Mouse (Mus musculus) limb, embryonic 10.5 days (tissue): ENCODE measurements around the gene Emsy. TPM values are rescaled to one million over a fixed set of nuclear protein-coding genes. Genes with fewer than 3 reads are reported as not detected.

ENCODE experiments used
- DNase-seq: peaks from one replicate; pipeline ENCODE4 v3.0.0-alpha.2; 2017; ENCODE audit warnings: low spot score
- H3K27ac ChIP-seq: fragments of 300-500 bp; sonication (generic); 2 replicates; pipeline ENCODE4 v1.5.1; 2016; ENCODE audit warnings: mild to moderate bottlenecking
- H3K27me3 ChIP-seq: fragments of 300-500 bp; sonication (generic); 2 replicates; pipeline ENCODE4 v1.6.1; 2016; ENCODE audit warnings: low read depth, mild to moderate bottlenecking; ENCODE audit not compliant: poor library complexity, severe bottlenecking
- H3K36me3 ChIP-seq: fragments of 300-500 bp; sonication (generic); 2 replicates; pipeline ENCODE4 v1.6.1; 2016; ENCODE audit warnings: mild to moderate bottlenecking, moderate library complexity
- H3K4me1 ChIP-seq: fragments of 300-500 bp; sonication (generic); 2 replicates; pipeline ENCODE4 v1.6.1; 2016
- H3K4me3 ChIP-seq: fragments of 300-500 bp; sonication (generic); 2 replicates; pipeline ENCODE4 v1.5.1; 2016; ENCODE audit warnings: mild to moderate bottlenecking, moderate library complexity
- H3K9me3 ChIP-seq: fragments of 300-500 bp; sonication (generic); replicated peaks from 2 replicates; pipeline ENCODE4 v1.6.1; 2016; ENCODE audit warnings: mild to moderate bottlenecking
- WGBS: fragments of 180-500 bp; shearing (Covaris S2); methylation state at CpG from one replicate; pipeline ENCODE4 v1.1.7; 2016; 5-methylcytosine and 5-hydroxymethylcytosine counted together
- polyA plus RNA-seq: library from polyadenylated mRNA; unstranded; fragments of >200 nt; fragmentation: Nextera tagmentation; extraction: Ambion mirVana; gene quantifications from 2 replicates; pipeline ENCODE4 v1.2.1, GENCODE M21; 2016

Gene Emsy
- polyA plus RNA-seq, 1 experiment from 2014 or later: 46.1 TPM

- H3K27ac ChIP-seq: peak overlapping the region; percentile 10; the same call in 1 of the 2 replicates
- 62% methylated on average over 8 of the region's 8 CpGs for WGBS
Observed at GRCm38 (mm10) chr7:98570824-98571505, 85.6 kb downstream of the Emsy start.

GRCm38 (mm10) chr7:98567056-98567455, 89.5 kb downstream of the Emsy start:
- Histone ChIP-seq H3K27ac (no peak overlapping the region), H3K4me3 (no peak overlapping the region), H3K9me3 (no peaks in the 10 kb centered on the region), H3K27me3 (no peaks in the 10 kb centered on the region), H3K4me1 (peaks cover 27% of the 10 kb centered on the region), H3K36me3 (no peaks in the 10 kb centered on the region)
- WGBS: 54% methylated on average over 5 of the region's 5 CpGs
- DNase-seq: no peak

More at GRCm38 (mm10) chr7:98570824-98571505, 85.6 kb downstream of the Emsy start:
- DNase-seq: no peak
- Histone ChIP-seq H3K36me3 (no peaks in the 10 kb centered on the region), H3K4me3 (no peak overlapping the region), H3K4me1 (peaks cover 33% of the 10 kb centered on the region), H3K27me3 (no peaks in the 10 kb centered on the region), H3K9me3 (no peaks in the 10 kb centered on the region)

- no peak overlapping the region for H3K4me3 ChIP-seq
- peaks cover 22% of the 10 kb centered on the region for H3K4me1 ChIP-seq
- peak overlapping the region; percentile 62 for H3K27ac ChIP-seq
- WGBS: 74% methylated on average over 9 of the region's 9 CpGs
- H3K9me3 ChIP-seq: no peaks in the 10 kb centered on the region
- no peak for DNase-seq
- H3K27me3 ChIP-seq: no peaks in the 10 kb centered on the region
- H3K36me3 ChIP-seq: no peaks in the 10 kb centered on the region
Observed at GRCm38 (mm10) chr7:98564607-98565364, 91.8 kb downstream of the Emsy start.

- no peaks in the 10 kb centered on the region for H3K9me3 ChIP-seq
- H3K27me3 ChIP-seq: no peaks in the 10 kb centered on the region
- DNase-seq: no peak
- H3K4me3 ChIP-seq: no peak overlapping the region
- WGBS: 93% methylated on average over 6 of the region's 6 CpGs
- H3K36me3 ChIP-seq: no peaks in the 10 kb centered on the region
- H3K4me1 ChIP-seq: peaks cover 22% of the 10 kb centered on the region
- peak overlapping the region; percentile 62 for H3K27ac ChIP-seq
Observed at GRCm38 (mm10) chr7:98563991-98564390, 92.6 kb downstream of the Emsy start.

GRCm38 (mm10) chr7:98562966-98563365, 93.6 kb downstream of the Emsy start:
- H3K27ac ChIP-seq: no peak overlapping the region
- WGBS: 81% methylated on average over 5 of the region's 5 CpGs
- H3K36me3 ChIP-seq: no peaks in the 10 kb centered on the region
- H3K27me3 ChIP-seq: no peaks in the 10 kb centered on the region
- DNase-seq: no peak
- H3K4me1 ChIP-seq: peaks cover 22% of the 10 kb centered on the region
- no peak overlapping the region for H3K4me3 ChIP-seq
- no peaks in the 10 kb centered on the region for H3K9me3 ChIP-seq

- Histone ChIP-seq H3K27ac (no peak overlapping the region), H3K4me1 (peaks cover 19% of the 10 kb centered on the region), H3K9me3 (no peaks in the 10 kb centered on the region), H3K36me3 (no peaks in the 10 kb centered on the region), H3K27me3 (no peaks in the 10 kb centered on the region), H3K4me3 (no peak overlapping the region)
- DNase-seq: no peak
- WGBS: 88% methylated on average over 8 of the region's 8 CpGs
Observed at GRCm38 (mm10) chr7:98562186-98562585, 94.4 kb downstream of the Emsy start.

- no peaks in the 10 kb centered on the region for H3K36me3 ChIP-seq
- WGBS: 88% methylated on average over 12 of the region's 12 CpGs
- H3K4me3 ChIP-seq: no peak overlapping the region
- H3K27me3 ChIP-seq: no peaks in the 10 kb centered on the region
- no peak for DNase-seq
- peaks cover 14% of the 10 kb centered on the region for H3K4me1 ChIP-seq
- H3K9me3 ChIP-seq: no peaks in the 10 kb centered on the region
- 0 out of 2 replicates have a peak overlapping the region, but pooled peaks have one; percentile 15 for H3K27ac ChIP-seq
Observed at GRCm38 (mm10) chr7:98561556-98562164, 94.9 kb downstream of the Emsy start.

GRCm38 (mm10) chr7:98558128-98558921, 98.3 kb downstream of the Emsy start:
- Histone ChIP-seq H3K36me3 (no peaks in the 10 kb centered on the region), H3K9me3 (no peaks in the 10 kb centered on the region), H3K4me1 (0 out of 2 replicates have a peak, but pooled peaks cover 5% of the 10 kb centered on the region), H3K27me3 (no peaks in the 10 kb centered on the region), H3K27ac (0 out of 2 replicates have a peak overlapping the region, but pooled peaks have one; percentile 14), H3K4me3 (no peak overlapping the region)
- 80% methylated on average over 9 of the region's 9 CpGs for WGBS
- DNase-seq: no peak

- H3K27ac ChIP-seq: no peak overlapping the region
- H3K4me3 ChIP-seq: no peak overlapping the region
- 0 out of 2 replicates have a peak, but pooled peaks cover 5% of the 10 kb centered on the region for H3K4me1 ChIP-seq
- 90% methylated on average over 6 of the region's 6 CpGs for WGBS
- H3K9me3 ChIP-seq: no peaks in the 10 kb centered on the region
- H3K36me3 ChIP-seq: no peaks in the 10 kb centered on the region
- no peak for DNase-seq
- H3K27me3 ChIP-seq: no peaks in the 10 kb centered on the region
Observed at GRCm38 (mm10) chr7:98556767-98557394, 99.7 kb downstream of the Emsy start.

- no peak for DNase-seq
- WGBS: 69% methylated on average over 3 of the region's 3 CpGs
- no peak overlapping the region for H3K4me3 ChIP-seq
- H3K27ac ChIP-seq: no peak overlapping the region
- H3K4me1 ChIP-seq: peaks cover 12% of the 10 kb centered on the region; the same call in 1 of the 2 replicates
- no peaks in the 10 kb centered on the region for H3K9me3 ChIP-seq
- H3K36me3 ChIP-seq: no peaks in the 10 kb centered on the region
- no peaks in the 10 kb centered on the region for H3K27me3 ChIP-seq
Observed at GRCm38 (mm10) chr7:98551041-98551440, 105.5 kb downstream of the Emsy start.

GRCm38 (mm10) chr7:98550596-98550995, 106.0 kb downstream of the Emsy start:
- WGBS: 37% methylated on average over 2 of the region's 2 CpGs
- Histone ChIP-seq H3K4me3 (no peak overlapping the region), H3K36me3 (no peaks in the 10 kb centered on the region), H3K9me3 (no peaks in the 10 kb centered on the region), H3K4me1 (peaks cover 10% of the 10 kb centered on the region; the same call in 1 of the 2 replicates), H3K27ac (peak overlapping the region; percentile 8; the same call in 1 of the 2 replicates), H3K27me3 (no peaks in the 10 kb centered on the region)
- DNase-seq: no peak

GRCm38 (mm10) chr7:98548839-98549238, 107.7 kb downstream of the Emsy start:
- 58% methylated on average over 3 of the region's 3 CpGs for WGBS
- no peak for DNase-seq

More at GRCm38 (mm10) chr7:98548839-98549238, 107.7 kb downstream of the Emsy start:
- Histone ChIP-seq H3K27ac (no peak overlapping the region), H3K27me3 (no peaks in the 10 kb centered on the region), H3K4me3 (no peak overlapping the region), H3K9me3 (no peaks in the 10 kb centered on the region), H3K4me1 (peaks cover 18% of the 10 kb centered on the region), H3K36me3 (no peaks in the 10 kb centered on the region)
